Mouse (Mus musculus): Measurements from ENCODE around the gene Dip2b.

- TF ChIP-seq CTCF (IDR thresholded peaks at IDR 0.05; ENCODE audit: control insufficient read depth, insufficient read depth, low read length): no peak
- TF ChIP-seq POLR2A (IDR thresholded peaks at IDR 0.05; ENCODE audit: borderline replicate concordance, control insufficient read depth, low read depth, low read length): no peak
These were observed 188.7 kb downstream of the Dip2b start for GRCm38 (mm10) chr15:100227031-100227662.
